Mouse (Mus musculus) common myeloid progenitor, adult 5-6 weeks (primary cell): ENCODE results near the gene Dner. TPM values are rescaled to one million over a fixed set of nuclear protein-coding genes. Genes with fewer than 3 reads are reported as not detected.
A peak's percentile ranks its signal among the peaks of the same experiment; 100 is the strongest.

Source experiments
- ATAC-seq: replicated peaks from 2 replicates; pipeline ENCODE4 v1.8.0; 2016; ENCODE audit warnings: low read depth, mild to moderate bottlenecking, moderate TSS enrichment, inconsistent platforms; ENCODE audit not compliant: poor library complexity, severe bottlenecking
- total RNA-seq: library from RNA; stranded (forward); fragments of 200-1000, 187-1606 nt; gene quantifications from 2 replicates; pipeline ENCODE4 v1.2.3, GENCODE M21; 2017

Gene Dner
- total RNA-seq, 1 experiment from 2014 or later = not detected

- ATAC-seq = no peak
These were observed 287.1 kb downstream of the Dner start for GRCm38 (mm10) chr1:84408873-84409272.

GRCm38 (mm10) chr1:84406891-84407290, 289.1 kb downstream of the Dner start:
- ATAC-seq = peak; percentile 98

DNA sequence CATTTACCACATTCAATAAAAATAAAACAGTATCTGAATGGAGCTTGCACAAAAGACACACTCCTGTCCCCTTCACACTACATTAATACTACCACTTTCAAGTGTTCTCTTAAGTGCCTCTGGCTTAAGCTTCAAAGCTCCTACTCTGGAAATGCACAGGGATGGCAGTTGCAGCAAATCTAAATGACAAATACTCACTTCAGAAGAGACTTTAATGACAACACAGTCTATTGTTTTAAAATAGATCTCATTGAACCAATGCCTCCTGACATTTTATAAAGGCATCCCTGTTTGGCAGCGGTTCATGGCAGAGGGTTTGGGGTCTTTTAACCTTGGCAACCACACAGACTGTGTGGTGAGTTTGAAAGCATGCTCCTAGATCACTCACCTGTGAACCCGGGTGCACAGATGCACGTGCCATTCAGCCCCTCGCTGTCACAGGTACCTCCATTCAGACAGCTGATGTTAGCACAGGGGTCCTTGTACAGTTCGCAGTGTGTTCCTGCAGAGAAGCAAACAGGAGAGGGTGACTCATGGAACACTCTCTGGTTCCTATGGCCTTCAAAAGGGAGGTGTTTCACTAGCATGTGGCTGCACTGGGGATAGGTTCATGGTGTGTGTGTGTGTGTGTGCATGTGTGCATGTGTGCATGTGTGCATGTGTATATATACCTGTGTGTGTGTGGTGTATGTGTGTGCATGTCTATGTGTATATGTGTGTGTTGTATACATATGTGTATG, 290.3 kb downstream of the Dner start:
- no peak for ATAC-seq

DNA sequence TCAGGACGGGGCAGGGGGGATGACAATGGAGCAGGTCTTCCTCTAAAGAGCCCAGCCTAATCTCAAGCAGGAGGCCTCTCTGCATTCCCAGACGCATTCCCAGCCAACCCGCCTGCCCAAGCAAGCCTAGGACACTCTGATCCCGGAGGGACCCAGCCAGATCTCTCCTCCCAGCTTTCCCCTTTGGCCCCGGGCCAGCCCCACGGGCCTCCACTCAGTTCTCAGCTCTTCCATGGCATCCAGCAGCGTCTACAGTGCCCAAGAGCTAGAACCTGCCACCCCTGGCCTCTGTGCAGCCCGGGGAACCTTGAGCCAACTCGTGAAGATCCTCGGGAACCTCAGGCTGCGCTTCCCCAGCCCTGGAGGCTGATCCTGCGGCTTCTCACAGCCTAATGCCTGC, 291.1 kb downstream of the Dner start:
- no peak for ATAC-seq

- no peak for ATAC-seq
These were observed 293.9 kb downstream of the Dner start for GRCm38 (mm10) chr1:84402154-84402553.

DNA sequence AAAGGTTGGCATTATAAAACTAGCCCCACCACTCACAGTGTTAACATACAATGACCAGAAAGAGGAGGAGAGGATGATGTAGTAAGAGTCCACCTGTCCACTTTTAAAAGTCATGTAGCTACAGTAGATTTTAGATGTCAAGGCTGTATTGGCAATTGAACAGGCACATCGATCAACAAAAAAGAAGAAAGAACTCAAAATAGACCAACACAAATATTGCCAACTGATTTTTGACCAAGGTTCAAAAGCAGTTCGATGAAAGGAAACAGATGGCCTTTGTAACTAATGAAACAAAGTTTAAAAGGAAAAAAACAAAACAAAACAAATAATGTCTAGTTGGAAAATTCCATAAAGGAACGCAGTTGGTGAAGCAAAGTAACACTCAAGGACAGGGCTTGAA, 296.4 kb downstream of the Dner start:
- ATAC-seq = no peak

DNA sequence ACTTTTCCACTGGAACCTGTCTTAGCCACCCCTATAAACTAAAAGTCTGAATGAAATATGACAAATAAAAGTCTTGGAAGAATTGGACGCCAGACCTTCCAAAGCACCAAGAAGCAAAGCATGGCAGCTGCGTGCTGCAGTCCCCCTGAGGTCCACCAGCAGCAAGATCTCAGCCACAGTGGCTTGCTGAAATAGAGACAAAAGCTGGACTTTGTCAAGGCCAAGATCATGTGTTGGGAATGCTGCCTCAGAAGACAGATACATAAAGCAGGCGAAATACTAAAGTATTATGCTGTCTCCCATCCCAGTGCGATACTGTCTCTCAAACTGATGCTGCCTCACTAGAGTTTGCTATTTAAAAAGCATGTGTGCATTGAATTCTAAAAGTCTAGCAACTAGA, 296.9 kb downstream of the Dner start:
- no peak for ATAC-seq

DNA sequence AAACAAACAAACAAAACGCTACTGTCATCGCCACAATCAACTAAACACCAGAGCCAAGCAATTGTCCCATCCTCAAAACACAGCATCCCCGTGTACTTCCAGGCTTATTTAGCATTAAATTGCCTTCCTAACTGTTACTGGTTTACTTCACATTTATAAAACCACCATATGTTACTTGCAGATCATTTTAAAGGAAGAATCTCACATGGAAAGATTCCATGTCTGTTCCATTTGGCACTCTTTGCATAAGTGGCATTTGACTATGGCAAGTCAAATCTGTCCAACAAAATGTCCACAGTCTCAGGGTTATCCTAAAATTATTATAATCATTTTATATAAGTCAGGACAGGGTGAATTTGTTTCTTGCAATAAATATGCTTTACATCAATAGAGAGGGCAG, 299.2 kb downstream of the Dner start:
- ATAC-seq = no peak

- ATAC-seq = no peak
These were observed 300.1 kb downstream of the Dner start for GRCm38 (mm10) chr1:84395928-84396327.

- no peak for ATAC-seq
These were observed 305.1 kb downstream of the Dner start for GRCm38 (mm10) chr1:84390961-84391360.

DNA sequence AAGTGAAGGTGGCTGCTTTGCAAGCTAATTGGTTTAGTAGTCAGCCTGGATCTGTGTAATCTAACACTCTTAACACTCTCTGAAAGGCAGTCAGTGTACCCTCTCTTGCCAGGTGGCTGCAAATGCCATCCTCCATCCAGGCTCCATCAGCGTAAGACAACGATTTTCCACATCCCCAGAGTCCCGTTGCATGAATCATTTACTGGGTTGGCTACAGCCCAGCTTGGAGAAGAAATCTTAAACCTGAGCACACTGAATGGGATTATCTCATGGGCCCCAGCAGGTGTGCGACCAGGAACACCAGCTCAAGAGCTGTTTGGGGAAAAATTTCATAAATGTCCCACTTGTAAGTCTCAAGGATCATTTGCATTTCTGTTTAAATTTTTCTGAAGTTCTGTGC, 308.4 kb downstream of the Dner start:
- ATAC-seq = no peak

DNA sequence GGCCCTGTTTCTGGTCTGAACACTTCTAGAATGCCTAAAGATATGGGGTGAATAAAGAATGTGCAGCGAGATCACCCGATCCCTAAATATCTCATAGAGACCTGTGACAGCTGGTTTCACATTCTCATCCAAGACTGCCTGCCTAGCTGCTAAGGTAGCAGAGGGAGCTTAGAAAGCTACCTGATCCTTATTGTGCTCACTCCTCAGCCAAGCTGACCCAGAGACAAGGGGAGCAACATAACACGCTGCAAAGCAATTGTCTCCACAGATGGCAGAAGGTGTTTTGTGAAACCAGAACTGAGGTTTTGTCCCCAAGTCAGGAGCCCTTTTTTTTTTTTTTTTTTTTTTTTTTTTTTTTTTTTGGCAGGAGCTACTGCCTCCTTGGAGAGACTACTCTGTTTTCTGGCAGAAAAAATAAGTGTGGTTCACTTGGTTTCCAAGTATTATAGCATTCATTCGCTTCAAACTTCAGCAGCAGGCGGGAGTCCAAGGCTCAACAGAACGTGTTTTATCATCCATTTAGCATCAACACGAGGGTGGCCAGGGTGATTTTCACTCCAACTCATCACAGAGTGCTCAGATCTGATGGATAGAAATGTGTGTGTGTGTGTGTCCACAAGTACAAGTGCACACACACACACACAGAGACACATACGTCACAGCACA, 309.4 kb downstream of the Dner start:
- ATAC-seq = no peak

- no peak for ATAC-seq
These were observed 313.3 kb downstream of the Dner start for GRCm38 (mm10) chr1:84382709-84383108.

DNA sequence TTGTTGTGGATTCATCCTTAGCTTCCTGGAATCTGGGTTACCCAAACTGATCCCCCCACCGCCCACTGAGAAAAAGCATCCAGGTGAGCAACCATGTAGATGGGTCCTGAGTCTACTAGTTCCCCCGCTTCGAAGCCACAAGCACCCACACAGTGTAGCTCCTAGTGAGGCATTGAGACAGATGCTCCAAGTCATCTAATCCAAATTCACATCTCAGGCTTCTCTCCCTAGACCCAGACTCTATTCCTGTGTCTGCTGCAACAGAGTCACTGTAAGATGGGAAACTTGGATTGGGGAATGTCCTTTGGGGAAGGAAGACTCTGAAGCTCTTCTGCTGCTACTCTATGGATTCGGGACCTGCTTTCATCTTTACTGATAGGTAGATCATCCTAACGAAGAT, 314.0 kb downstream of the Dner start:
- ATAC-seq = no peak

GRCm38 (mm10) chr1:84380895-84381294, 315.1 kb downstream of the Dner start:
- no peak for ATAC-seq

DNA sequence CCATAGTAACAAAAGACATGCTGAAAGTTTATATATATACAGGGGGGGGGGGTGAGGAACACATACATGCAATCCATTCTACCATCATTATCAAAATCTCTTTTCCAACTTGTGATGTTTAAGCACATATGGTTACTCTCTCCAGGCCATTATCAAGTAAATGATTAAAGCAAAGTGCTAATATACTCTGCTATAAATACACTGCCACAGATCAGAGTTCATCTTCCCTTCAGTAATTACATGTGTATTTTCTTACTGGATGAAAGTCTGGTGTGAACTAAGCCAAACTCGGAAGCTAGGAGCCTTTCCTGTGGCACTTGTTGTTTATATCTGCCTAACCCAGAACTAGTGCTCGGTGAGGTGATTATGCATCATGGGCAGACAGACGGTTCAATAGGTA, 328.3 kb downstream of the Dner start:
- ATAC-seq = no peak

GRCm38 (mm10) chr1:84366553-84366952, 329.5 kb downstream of the Dner start:
- ATAC-seq = no peak

- ATAC-seq = no peak
These were observed 332.1 kb downstream of the Dner start, which contains the start of gene Pid1 for GRCm38 (mm10) chr1:84363967-84364366. Gene Pid1, minus strand, starts transcription at chr1:84364180.

- peak; percentile 63 for ATAC-seq
These were observed 333.1 kb downstream of the Dner start for GRCm38 (mm10) chr1:84362709-84363617.

DNA sequence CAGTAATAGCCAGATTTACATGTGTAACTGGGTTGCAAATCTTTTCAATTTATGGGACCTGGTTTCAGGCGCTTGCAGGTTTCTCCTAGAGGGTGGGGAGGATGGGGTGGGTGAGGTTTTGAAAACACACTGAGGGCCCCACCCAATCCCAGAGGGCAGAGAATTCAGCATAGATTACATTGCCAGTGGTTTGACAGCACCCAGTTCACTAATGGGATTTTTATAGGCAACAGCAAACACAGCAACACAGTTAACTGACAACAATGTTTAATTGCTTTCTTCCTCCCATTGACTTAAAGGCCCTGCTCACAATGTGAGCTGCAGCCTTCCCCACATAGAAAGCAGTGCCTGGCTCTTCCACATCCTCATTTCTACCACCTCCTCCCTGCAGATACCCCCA, 333.8 kb downstream of the Dner start:
- ATAC-seq = no peak

GRCm38 (mm10) chr1:84361389-84361788, 334.6 kb downstream of the Dner start:
- ATAC-seq = no peak
